Comparison of ENCODE assay signal across 19 mouse cellular contexts in genomic region chr16:96640101-96640500, GRCm38 (mm10).
"Had no signal": no experiment of that assay in that cellular context is flagged by ENCODE, and none has a peak within 500 bp of the region (broad histone marks: within the 10 kb centered on the region; RNA-seq: fewer than 3 reads in every experiment).

No protein-coding gene starts in this region.

- H3K4me1 ChIP-seq: kidney, embryonic 15.5 days; liver, embryonic 13.5 days; midbrain, embryonic 12.5 days had no signal

- H3K4me2 ChIP-seq: kidney, embryonic 15.5 days; liver, embryonic 13.5 days; midbrain, embryonic 12.5 days had no signal

- H3K36me3 ChIP-seq: kidney, embryonic 15.5 days; liver, embryonic 13.5 days had no signal

- H3K27ac ChIP-seq: kidney, embryonic 15.5 days; left cerebral cortex, adult 2 months; liver, embryonic 13.5 days; midbrain, embryonic 12.5 days; stomach, postnatal 0 days had no signal

- H3K9ac ChIP-seq: kidney, embryonic 15.5 days; liver, embryonic 13.5 days; midbrain, embryonic 12.5 days had no signal

- H3K9me3 ChIP-seq: kidney, embryonic 15.5 days; liver, embryonic 13.5 days; midbrain, embryonic 12.5 days had no signal

- H3K4me3 ChIP-seq: kidney, embryonic 15.5 days; left cerebral cortex, adult 2 months; liver, embryonic 13.5 days; midbrain, embryonic 12.5 days had no signal

- H3K27me3 ChIP-seq: kidney, embryonic 15.5 days; liver, embryonic 13.5 days; midbrain, embryonic 12.5 days had no signal

- DNase-seq: kidney, adult 11 months; kidney, adult 8-10 months; kidney, postnatal 10 days; kidney, postnatal 4 days; layer of hippocampus, postnatal 36 days; liver, embryonic 13.5 days; lung, adult 2 months; lung, postnatal 14 days; lung, postnatal 4 days; right cerebral cortex, adult 18-20 months; right cerebral cortex, postnatal 14 days; right cerebral cortex, postnatal 4 days; thymus, adult 2 months; thymus, postnatal 14 days; thymus, postnatal 4 days had no signal
